Mouse (Mus musculus): ENCODE data around the gene Wbp2nl.
A peak's percentile ranks its signal among the peaks of the same experiment; 100 is the strongest.

Gene Wbp2nl

DNA sequence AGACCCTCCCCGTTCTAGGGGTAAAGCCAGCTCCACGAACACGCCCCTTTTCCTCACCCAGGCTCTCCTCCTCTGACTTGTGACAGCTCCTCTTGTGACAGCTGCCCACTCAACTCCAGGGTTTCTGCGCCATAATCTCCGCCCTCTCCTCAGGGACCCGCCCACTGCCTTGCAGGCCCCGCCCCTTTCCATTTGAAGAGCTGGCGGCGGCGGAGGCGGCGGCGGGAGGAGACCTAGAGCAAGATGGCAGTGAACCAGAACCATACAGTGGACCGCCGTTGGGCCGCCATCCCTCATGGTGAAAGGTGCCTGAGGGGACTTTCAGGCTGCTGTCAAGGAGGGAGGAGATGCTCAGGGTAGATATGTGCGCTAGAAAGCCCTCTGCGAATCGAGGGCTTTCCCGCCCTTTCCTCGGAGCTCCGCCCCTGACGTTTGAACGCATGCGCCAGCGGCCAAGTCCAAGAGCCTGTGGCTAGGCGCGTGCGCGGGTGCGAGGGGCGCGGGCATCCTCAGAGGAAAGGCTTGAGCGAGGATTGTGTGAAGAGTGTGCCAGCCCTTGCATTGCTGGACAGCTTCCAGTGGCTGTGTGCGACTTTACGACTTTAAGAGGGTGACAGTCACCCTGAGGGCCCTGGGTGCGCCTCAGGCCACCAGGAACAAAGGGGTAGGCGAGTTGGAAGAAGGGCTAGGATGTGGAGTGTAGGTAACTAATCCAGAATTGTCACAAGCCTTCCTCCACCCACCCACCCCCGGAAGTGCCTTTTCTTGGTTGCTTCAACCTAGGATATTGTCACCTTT is at the start of gene Wbp2nl:
Gene Wbp2nl (plus strand): TSS at position 191 of the 798 bp plus-strand sequence.
- no peak for DNase-seq (ENCODE audit: extremely low spot score)

DNA sequence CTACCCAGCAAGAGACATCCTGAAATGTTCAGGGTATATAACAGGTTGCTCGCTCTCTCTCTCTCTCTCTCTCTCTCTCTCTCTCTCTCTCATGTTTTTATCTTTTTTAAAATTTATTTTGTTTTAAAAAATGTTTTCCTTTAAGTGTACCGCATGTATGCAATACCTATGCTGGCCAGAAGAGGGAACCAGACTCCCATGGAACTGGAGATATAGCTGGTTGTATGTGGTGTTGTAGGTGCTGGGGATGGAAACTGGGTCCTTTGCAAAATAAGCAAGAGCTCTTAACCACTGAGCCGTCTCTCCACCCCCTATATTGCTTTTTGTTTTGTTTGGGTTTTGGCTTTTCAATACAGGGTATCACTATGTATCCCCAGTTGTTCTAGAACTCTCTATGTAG is 47.2 kb upstream of the Wbp2nl start:
- DNase-seq (ENCODE audit: extremely low spot score): no peak

DNA sequence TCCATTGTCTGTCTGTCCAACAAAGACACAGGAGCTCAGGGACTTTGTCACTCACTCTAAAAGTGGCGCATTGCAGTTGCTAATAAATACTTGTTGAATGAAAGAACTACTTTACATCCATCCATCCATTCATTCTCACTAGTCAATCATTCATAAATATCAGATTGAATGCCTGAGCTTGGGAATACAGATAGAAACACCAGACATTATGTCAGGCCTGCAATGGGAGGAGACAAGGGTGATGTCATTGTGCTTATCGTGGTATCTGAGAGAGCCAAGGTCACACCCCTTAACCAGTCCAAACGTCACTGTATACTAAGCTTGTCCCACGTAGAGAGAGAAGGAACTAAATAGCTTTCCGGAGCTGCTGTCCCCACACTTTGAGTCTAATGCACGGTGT is 46.7 kb upstream of the Wbp2nl start, which contains the start of gene 1500009C09Rik:
Gene 1500009C09Rik (plus strand): TSS at position 301 of the 400 bp plus-strand sequence.
- no peak for DNase-seq (ENCODE audit: extremely low spot score)

DNA sequence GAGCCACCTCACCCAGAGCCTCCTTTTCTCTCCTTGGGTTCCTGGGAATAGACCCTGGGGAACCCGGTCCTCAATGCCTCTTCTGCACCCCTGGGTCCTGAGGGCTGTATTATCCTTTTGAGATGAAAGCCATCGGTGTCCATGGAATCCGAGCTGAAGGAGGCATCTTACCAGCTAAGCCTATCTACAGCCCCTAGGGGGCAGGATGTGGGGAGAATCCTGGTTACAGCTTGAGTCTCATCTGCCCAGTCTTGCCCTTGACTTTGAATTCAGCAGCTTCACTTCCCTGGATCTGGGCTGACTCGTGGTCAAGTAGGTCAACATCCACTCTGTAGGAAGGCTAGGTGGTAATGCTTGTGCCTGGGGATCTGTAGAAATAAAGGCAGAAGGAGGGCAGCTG is 43.5 kb upstream of the Wbp2nl start:
- no peak for DNase-seq (ENCODE audit: extremely low spot score)

DNA sequence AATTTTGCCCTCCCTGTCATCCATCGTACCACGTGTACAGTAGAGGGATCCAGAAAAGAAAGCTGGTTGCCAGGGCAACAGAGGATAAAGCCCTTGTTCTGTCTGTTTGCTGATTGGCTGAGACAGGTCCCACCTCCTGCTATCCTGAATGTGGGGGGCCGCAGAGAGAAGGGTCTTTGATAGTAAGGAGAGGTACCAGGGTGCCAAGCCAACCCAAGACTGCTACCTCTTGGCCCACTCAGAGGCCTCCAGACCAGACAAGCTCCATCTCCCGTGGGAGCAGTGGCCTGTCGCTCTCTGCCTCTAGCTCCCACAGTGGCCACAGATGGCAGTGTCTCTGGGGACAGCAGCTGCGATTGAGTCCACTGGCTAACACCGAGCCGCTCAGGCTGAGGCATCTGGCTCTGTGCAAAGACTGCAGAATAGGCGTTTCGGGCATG is 42.8 kb upstream of the Wbp2nl start:
- no peak for DNase-seq (ENCODE audit: extremely low spot score)

DNA sequence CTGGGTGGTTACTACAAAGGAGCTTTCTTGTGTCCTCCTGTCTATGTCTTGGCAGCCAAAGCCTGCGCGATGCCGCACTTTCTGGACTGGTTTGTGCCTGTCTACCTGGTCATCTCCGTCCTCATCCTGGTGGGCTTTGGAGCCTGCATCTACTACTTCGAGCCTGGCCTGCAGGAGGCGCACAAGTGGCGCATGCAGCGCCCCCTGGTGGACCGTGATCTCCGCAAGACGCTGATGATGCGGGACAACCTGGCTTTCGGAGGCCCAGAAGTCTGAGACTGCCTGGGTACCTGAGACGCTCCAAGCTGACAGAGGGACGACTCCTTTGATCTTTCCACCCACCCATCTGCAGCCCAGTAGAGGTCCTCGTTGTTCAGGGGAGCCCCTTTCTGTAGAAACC is 39.2 kb upstream of the Wbp2nl start:
- DNase-seq (ENCODE audit: extremely low spot score): peak; percentile 65

DNA sequence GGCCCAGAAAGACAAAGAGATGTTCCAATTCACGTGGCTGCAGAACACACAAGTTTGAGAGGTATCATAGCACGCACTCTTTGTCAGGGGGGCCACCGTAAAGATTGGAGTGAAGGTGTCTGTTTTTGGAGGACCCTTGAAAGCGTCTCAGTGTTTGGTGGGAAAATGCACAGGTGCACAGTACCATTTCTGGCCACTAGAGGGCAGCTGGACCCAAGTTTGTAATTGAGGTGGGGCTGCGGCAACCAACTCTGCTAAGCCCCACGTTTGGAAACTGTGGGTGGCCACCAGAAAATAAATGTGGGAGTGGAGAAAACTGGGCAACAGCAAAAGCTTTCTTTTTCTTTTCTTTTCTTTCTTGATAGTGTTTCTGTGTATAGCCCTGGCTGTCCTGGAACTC is 32.4 kb upstream of the Wbp2nl start:
- peak; percentile 74 for DNase-seq (ENCODE audit: extremely low spot score)

DNA sequence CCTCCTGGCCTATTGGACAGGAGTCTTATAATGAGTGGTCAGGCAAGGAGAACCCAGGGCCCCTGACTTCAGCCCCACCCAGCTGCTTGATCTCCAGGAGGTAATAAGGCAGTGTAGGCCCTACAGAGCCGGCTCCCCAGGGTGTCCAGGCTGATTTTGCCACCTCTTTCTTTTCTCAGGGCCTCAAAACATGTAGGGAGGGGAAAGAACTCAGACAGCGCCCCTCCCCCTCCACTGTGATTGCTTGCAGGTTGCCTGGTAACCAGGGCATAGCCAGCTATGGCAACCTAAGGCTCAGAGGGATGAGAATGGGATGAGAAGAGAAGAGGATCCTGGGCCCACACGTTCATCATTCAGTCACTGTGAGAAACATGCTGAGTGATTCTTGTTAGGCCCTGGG is 30.6 kb upstream of the Wbp2nl start:
- peak; percentile 46 for DNase-seq (ENCODE audit: extremely low spot score)

DNA sequence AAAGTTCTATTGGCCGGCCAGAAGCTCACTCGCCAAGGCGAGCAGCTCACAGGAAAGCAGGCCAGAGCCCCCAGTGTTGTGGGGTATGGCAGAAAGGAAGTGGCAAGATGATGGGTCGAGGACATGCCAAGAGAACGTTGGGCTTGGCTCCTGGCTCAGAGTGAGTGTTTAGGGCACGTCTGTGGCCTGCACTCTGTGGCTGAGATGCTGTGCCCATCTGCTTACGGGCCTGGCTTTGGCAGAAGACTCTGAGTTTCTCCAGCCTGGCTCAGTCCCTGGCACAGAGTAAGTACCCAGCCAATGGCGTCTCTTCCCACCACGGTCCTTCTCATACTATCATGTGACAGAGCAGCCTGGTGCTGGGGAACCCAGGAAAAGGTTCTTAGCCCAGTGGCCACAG is 30.0 kb upstream of the Wbp2nl start:
- DNase-seq (ENCODE audit: extremely low spot score): no peak

DNA sequence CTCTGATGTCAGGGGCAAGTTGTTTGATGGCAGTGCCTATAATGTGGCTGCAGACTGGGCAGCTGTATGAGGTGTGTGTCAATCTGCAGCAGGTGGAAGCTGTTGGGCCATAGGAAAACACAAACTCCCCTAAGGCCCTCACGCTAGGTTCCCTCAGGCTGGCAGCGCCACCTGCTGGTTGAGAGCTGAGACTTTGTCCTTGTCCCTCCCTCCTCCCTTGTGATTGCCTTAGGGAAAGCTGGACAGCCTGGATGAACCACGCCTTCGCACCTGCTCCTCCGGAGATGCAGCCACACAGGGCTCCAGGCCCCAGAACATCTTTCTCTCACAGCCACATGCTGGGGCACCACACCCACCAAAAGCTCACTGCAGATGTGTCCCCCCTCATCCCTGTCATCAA is 27.6 kb upstream of the Wbp2nl start:
- peak; percentile 78 for DNase-seq (ENCODE audit: extremely low spot score)

DNA sequence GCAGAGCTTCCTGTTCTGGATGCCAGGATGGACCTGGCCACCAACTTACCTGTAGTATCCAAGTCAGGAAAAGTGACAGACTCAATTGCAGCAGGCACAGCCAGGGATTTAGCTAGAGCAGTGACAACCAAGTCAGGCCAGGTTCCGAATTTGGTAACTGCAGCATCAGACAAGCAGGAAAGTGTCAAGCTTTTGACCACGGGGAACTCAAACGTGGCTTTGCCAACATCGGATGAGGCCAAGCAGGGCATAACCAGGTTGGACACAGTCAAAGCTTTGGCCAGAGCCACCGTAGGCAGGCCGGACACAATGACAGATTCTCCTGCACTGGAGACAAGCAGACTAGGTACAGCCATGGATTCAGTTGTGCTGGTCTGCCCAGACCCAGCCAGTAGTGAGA is 26.5 kb upstream of the Wbp2nl start:
- DNase-seq (ENCODE audit: extremely low spot score): no peak

DNA sequence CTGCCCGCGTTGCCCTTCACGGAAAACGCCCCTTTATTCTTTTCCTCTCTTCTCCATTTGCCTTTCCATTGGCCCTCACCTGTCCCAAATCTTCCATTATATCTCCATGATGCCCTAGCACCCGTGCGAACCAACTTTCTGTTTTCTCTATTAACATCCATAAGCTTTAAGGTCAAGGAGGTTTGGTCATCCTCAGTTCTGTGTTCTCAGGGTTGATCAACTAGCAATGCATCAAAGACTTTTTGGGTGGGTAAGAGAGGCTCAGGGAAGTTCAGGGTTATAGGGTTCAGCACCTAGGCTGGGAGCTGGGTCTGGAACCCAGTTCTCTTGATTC is 24.2 kb upstream of the Wbp2nl start, which contains the start of gene Sept3:
Gene Sept3 (plus strand): TSS at position 301 of the 334 bp plus-strand sequence.
- DNase-seq (ENCODE audit: extremely low spot score): no peak

DNA sequence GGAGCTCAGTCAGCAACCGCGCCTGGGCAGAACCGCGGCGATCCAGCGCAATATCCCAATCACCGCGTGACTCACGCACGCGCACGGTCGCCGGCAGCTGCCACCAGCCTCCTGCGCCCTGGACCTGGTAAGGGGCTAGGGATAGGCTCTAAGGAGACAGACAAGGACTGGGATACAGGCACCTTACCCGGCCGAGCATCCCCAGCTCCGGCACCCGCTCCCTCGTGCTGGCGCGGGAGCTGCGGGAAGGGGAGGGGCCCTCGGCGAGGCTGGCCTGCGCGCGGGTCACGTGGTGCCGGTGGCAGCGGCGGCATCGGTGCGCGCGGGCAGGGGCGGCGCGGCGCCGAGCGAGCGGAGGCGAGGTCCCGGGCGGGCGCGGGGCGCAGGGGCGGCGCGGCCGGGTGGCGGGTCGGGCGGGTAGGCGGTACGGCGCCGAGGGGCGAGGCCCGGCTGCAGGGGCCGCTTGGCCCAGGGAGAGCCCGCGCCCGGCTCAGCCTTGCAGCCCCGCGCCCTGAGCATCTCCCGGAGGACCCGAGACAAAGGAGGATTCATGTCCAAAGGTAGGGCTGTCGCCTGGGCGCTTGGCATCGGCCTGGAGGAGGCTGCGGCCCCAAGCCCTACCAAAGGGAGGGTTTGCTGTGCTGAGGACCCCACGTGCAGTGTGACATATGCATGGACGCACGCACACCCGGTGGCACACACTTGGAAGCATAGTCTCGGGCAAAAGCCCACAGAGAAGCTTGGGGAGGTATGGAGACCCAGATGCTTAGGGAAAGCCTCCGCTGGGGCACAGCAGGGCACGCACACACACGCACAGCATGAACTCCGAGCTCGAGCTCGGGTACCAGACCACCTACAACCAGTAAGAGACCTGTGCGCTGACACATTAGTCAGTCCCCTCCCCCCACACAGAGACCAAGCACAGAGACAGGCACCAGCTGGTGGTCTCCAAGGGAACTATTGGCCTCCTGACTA is 23.5 kb upstream of the Wbp2nl start:
- DNase-seq (ENCODE audit: extremely low spot score): peak; percentile 78

DNA sequence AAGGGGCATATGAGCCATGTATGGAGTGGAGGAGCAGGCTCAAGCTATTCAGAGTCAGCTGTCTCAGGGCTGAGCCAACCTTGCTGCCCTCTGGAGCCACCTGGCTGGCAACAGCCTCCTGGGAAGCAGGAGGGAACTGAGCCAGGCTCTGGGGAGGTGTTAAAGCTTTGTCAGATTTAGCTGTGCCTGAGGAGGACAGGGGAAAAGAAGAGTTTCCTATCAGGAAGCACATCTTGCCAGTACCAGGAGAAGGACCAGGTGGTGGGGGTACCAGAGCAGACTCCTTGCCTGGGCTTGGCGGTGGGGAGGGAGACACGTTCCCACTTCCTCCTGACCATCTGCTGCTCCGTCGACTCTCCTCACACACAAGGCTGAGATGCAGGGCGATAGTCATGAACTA is 21.2 kb upstream of the Wbp2nl start:
- no peak for DNase-seq (ENCODE audit: extremely low spot score)

DNA sequence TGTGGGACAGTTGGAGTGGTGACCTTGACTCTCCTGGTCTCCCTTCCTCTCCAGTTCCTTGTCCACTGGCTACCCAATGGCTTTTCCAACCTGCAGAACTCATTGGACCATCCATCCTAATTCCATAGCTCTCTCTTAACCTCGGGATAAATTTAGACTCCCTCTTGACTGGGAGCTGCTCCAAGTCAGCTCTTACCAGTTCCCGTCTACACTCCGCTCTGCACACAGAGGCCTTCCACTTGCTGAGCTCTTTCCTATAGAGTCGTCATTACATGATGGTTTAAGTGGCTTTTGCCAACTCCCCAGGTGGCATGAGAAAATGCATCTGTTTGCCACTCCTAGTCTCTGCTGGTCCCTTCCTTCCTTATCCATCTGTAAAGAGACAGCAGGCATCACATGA is 18.1 kb upstream of the Wbp2nl start:
- DNase-seq (ENCODE audit: extremely low spot score): no peak

DNA sequence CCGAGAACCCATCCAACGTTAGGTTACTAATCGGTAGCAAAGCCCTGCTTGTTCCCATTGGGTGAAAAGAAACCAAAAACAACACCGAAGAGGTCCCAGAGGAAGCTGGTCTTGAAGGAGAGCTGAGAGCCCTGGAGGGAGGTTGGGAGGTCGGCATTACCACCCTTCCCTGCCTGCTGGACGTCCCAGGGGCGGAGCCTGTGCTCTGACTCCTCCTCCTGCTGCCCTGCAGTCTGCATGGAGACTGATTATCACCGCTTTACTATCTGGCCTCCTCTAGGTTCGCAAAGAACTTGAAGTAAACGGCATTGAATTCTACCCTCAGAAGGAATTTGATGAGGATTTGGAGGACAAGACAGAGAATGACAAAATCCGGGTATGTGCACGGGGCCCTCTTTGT is 12.6 kb upstream of the Wbp2nl start:
- DNase-seq (ENCODE audit: extremely low spot score): no peak

DNA sequence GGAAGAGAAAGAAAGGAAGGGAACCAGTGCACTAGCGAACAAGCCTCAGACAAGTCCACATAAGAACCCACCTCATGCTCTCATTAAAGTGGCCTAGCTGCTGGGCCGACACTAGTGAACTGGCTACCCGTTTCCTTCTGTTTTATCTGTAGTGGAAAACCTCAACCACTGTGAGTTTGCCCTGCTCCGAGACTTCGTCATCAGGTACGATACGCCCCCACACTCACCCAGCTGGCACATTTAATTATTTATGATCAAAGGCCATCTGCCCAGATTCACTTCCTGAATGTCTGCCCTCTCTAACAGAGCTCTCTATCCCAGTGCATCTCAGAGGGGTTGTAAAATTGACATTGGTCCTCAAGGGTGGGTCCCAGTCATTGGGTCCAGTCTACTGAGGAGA is 8.5 kb upstream of the Wbp2nl start:
- DNase-seq (ENCODE audit: extremely low spot score): no peak

DNA sequence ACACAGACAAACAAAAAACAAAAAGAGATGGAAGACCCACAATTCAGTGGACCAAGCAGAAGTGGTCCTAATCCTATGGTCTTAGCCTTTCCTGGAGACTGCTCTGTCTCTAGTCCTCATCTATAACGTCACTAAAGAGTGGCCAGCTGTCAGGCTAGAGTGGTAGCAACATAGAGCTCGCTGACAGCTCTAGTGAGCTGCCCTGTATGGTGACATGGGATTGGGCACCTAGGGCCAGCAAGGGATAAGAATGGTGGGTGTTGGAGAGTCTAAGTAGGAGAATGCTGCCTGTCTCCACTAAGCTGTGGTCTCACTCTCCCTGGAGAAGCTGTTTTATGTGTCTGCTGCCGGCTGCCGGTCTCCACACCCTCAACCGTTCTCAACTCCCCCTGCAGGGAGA is 5.9 kb upstream of the Wbp2nl start:
- no peak for DNase-seq (ENCODE audit: extremely low spot score)

DNA sequence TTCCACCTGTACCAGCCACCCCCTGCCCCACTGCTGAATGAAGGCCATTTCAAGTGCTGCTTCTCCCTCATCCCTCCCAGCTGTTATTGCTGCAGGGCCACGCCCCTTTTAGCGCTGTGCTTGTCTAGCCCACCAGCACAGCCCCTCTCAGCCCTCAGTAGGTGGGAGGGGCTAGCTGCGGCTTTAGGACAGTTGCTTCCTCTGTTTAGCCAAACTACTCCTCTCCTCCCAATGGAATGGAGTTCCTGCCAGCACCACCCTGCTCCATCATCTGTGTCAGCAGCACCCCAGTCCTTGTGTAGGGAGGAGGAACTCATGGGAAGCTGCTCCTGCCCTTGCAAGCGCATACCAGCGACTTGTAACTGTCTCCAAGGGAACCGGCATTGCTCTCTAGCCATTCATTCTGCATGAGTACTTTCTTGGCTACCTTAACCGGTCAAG is 5.5 kb upstream of the Wbp2nl start:
- DNase-seq (ENCODE audit: extremely low spot score): peak; percentile 74

DNA sequence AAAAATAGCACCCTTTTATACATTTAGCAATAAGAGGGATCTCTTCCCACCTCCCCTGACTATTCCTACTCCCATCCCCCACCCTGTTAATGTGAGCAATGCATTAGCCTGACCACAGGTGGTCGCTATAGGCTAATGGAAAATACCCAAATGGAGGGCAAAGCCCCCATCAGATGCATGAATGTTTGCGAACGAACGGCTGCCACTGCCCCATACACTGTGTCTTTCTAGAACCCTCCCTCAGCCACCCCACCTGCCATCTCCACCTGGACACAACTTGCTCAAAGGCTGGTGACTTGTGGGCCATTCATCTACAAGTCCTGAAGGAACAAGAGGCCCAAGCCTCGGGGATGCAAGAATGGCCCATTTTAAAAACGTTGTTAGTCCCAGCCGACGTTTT is 4.7 kb upstream of the Wbp2nl start:
- DNase-seq (ENCODE audit: extremely low spot score): peak; percentile 56

DNA sequence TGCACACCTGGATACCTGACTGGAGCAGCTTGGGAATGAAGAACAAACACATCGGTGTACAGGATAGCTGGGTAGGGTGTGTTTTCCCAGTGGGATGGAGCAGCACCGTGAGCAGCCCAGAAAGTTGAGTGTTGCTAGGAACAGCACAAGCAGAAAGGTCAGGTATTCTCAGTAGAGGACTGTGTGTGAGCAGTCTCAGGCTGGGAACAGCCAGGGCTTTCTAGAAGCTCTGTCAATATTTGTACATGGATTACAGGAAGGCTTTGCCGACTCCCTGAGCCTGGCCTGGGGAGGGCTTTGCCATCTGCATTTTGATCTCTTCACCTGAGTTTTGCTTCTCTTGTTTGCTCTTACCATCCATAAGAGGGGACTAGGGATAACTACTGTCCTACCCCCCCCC is 8.4 kb downstream of the Wbp2nl start:
- DNase-seq (ENCODE audit: extremely low spot score): no peak

DNA sequence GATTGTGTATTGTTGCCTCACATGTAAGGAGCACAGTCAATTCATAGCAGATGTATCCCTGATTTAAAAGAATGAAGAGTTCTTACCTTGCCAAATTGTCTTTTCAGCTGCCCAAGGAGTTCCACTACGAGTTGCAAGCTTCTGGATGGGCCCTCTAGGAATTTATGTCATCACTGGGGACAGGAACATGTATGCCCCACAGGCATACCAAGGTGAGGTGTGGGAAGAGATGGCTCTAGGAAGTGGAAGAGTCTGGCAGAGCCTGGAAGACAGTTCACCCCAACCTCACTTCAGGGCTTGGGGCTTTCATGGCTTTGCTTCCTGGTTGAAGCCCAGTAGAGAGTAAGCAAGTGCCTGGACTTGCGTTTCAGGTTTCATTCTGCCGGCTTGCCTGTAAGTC is 9.7 kb downstream of the Wbp2nl start:
- no peak for DNase-seq (ENCODE audit: extremely low spot score)

DNA sequence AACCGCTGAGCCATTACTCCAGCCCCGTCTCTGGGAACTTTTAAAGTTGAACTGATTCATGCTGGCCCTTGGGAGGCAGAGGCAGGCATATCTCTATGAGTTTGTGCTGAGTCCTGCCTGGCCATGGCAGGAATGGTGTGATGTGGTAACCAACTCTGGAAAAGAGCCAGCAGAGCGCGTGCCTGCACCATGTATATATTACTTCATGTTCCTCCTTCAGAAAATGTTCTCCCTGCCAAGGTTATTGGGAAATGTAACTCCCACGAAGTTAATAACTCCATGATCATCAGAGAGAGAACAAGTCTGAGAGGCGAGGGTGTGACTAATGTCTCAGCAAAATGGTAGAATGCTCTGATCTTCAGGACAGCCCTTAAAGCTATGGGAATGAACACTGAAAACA is 19.1 kb downstream of the Wbp2nl start:
- no peak for DNase-seq (ENCODE audit: extremely low spot score)

Data from embryo, embryonic 9.5 days (tissue).